8 mouse cellular contexts compared by ENCODE assay signal in the genomic region with DNA sequence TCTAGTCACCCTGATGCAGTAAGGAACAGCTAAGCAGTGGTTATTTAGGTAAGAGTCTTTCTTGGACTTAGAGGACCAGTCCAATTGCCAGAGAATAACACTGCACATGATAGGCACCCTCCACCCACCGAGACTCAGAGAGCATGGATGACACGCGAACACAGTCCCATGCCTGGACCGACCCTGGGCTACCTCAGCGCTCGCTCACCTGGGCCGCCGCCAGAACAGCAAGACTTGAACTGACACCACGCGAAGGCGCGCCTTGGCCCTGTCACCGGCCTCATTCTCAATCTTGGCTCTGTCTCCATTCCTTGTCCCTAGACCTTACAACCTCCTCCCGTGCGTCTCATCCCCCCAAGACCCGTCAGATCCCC. TPM values are rescaled to one million over a fixed set of nuclear protein-coding genes. Genes with fewer than 3 reads are reported as not detected.
A peak's percentile ranks its signal among the peaks of the same experiment; 100 is the strongest.
DNase-seq lines count a peak whose midpoint lies in the region; ATAC-seq and TF ChIP-seq lines count a peak whose summit lies in the region.

No protein-coding gene starts in this region.

- no peak for TF ChIP-seq EP300 in heart, postnatal 0 days (IDR thresholded peaks at IDR 0.05; ENCODE audit: low read depth)

- 0 out of 2 replicates have a peak overlapping the region, but pooled peaks have one; percentile 83 for H3K27ac ChIP-seq in heart, postnatal 0 days (ENCODE audit: low read depth)

- peak; percentile 19 for DNase-seq in ES-CJ7 (ENCODE audit: low read depth, low spot score)
- peak; percentile 71 for DNase-seq in adrenal gland, postnatal 25 days
- DNase-seq in heart, postnatal 0 days (ENCODE audit: low spot score), result peak; percentile 37
- DNase-seq in kidney, postnatal 36 days, result peak; percentile 56 to 82
- peak; percentile 52 for DNase-seq in lung, postnatal 36 days
- DNase-seq in spleen, postnatal 36 days (ENCODE audit: low spot score in 2 of 2), result peak; percentile 15 to 32
- DNase-seq in Muller cell, postnatal 12 days (ENCODE audit: inconsistent ontology term), result no peak

- peaks cover 24% of the 10 kb centered on the region; the same call in 1 of the 2 replicates for H3K4me1 ChIP-seq in heart, postnatal 0 days (ENCODE audit: control insufficient read depth, insufficient read depth)

- TF ChIP-seq CTCF in heart, postnatal 0 days (IDR thresholded peaks at IDR 0.05; ENCODE audit: low read depth), result no peak

- H3K4me2 ChIP-seq in heart, postnatal 0 days (ENCODE audit: low read depth, low read length), result peak overlapping the region; percentile 94

- peak overlapping the region; percentile 93 for H3K4me3 ChIP-seq in heart, postnatal 0 days (ENCODE audit: low read depth, low read length)

- ATAC-seq in erythroblast, adult 5-6 weeks (replicated peaks; ENCODE audit: low FRiP score, poor library complexity, severe bottlenecking), result peak; percentile 40
- ATAC-seq in heart, postnatal 0 days (ENCODE audit: insufficient read depth, low read depth), result no peak

- H3K36me3 ChIP-seq in heart, postnatal 0 days (replicated peaks; ENCODE audit: control insufficient read depth, insufficient read depth, low read length), result no peaks in the 10 kb centered on the region

- no peaks in the 10 kb centered on the region for H3K9me3 ChIP-seq in heart, postnatal 0 days (replicated peaks; ENCODE audit: control insufficient read depth, low read length)

- H3K27me3 ChIP-seq in heart, postnatal 0 days (ENCODE audit: control insufficient read depth, insufficient read depth, low read length), result no peaks in the 10 kb centered on the region

- H3K9ac ChIP-seq in heart, postnatal 0 days (replicated peaks; ENCODE audit: low read depth, low read length), result peak overlapping the region; percentile 90

- WGBS in heart, postnatal 0 days, result 0% methylated on average over 16 of the region's 16 CpGs

RNA-seq across cellular contexts. Expression of a gene that starts 1.0 kb away (rescaled TPM):
- 30.2 and 37.1 TPM in 2 replicates for total RNA-seq in adrenal gland, postnatal 25 days (2021)
- 4.0 and 20.9 TPM in 2 replicates for total RNA-seq in erythroblast, adult 5-6 weeks (2015; ENCODE audit: low replicate concordance)
- 10.7 and 19.5 TPM in 2 replicates for total RNA-seq in erythroblast, adult 5-6 weeks (2017; ENCODE audit: low replicate concordance)
- 8.9 and 12.7 TPM in 2 replicates for total RNA-seq in heart, postnatal 0 days (2014; rRNA removed; ENCODE audit: low replicate concordance)
- 5.7 TPM in 2 replicates for polyA plus RNA-seq in heart, postnatal 0 days (2015; fragmentation: Nextera tagmentation; extraction: Ambion mirVana)

RNA-seq across cellular contexts. Expression of a gene that starts 39.5 kb away (rescaled TPM):
- total RNA-seq in adrenal gland, postnatal 25 days (2021), result 36.5 and 40.0 TPM in 2 replicates
- 531 and 563 TPM in 2 replicates for total RNA-seq in erythroblast, adult 5-6 weeks (2015; ENCODE audit: low replicate concordance)
- total RNA-seq in erythroblast, adult 5-6 weeks (2017; ENCODE audit: low replicate concordance), result 630 and 869 TPM in 2 replicates
- 99.4 and 120 TPM in 2 replicates for total RNA-seq in heart, postnatal 0 days (2014; rRNA removed; ENCODE audit: low replicate concordance)
- 119 and 120 TPM in 2 replicates for polyA plus RNA-seq in heart, postnatal 0 days (2015; fragmentation: Nextera tagmentation; extraction: Ambion mirVana)
